Mouse (Mus musculus) heart, postnatal 10 days (tissue): ENCODE data around the gene Mrtfa. TPM values are rescaled to one million over a fixed set of nuclear protein-coding genes. Genes with fewer than 3 reads are reported as not detected.

Source experiments
- DNase-seq, 2 experiments: peaks; one replicate each; pipeline ENCODE4 v3.0.0; 2021
- intact Hi-C: fragments of 180-260 bp; cut with DNase I; formaldehyde crosslinking; loops from one replicate; pipeline ENCODE4 v1.15.1; 2025
- total RNA-seq, 2 experiments: library from RNA; stranded (reverse); gene quantifications; 2 replicates each; pipeline ENCODE4 v1.2.3; 2021

Mrtfa gene
- total RNA-seq, 2 experiments from 2014 or later = 16.1 to 17.2 TPM

- DNase-seq = no peak
- intact Hi-C loops = no loop called here
These were observed 31.3 kb downstream of the Mrtfa start for GRCm38 (mm10) chr15:81159212-81159611.

DNA sequence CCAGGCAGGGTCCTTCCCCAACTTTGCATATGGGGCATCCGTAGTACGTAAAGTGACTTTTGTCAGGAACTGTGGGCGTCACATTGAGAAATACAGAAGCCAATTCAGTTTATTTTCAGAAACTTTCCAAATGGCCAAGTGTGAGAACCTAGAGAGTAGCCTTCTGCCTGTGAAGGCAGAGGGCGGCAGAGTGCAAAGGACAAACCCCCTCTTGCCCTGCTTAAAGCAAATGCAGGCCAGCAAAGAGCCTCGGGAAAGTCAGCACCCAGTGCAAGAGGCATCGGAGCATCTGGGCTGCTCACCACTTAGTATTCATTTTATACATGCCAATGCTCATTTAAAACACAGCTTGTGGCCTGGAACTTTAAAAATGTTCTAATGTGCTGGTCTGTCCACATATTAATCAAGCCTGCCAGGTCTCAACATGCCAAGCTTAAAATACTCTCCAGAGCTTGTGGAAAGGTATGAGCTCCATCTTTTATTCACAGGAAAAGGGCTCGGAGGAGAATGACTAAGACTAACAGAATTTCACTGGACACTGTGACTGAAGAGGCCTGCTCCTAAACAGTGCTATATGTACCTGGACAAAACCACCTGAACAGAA is 31.9 kb downstream of the Mrtfa start:
- DNase-seq = no peak
- intact Hi-C loops = no loop called here

GRCm38 (mm10) chr15:81156453-81156852 is 34.1 kb downstream of the Mrtfa start:
- intact Hi-C loops = no loop called here
- DNase-seq = no peak

DNA sequence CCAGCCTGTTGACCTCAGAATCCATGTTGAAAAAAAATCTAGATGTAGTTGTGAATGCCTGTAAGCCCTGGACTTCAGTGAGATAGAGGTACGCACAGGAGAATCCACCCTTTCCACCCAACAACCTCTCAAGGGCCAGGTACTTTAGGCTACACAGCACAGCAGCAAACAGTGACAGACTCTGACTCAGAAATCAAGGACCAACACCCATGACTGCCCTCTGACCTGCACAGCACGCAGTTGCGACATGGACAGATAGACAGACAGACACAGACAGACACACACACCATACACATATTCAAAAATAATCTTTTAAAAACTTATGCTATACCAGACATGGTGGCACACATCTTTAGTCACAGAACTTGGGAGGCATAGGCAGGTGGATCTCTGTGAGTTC is 34.7 kb downstream of the Mrtfa start:
- intact Hi-C loops = no loop called here
- DNase-seq = no peak

DNA sequence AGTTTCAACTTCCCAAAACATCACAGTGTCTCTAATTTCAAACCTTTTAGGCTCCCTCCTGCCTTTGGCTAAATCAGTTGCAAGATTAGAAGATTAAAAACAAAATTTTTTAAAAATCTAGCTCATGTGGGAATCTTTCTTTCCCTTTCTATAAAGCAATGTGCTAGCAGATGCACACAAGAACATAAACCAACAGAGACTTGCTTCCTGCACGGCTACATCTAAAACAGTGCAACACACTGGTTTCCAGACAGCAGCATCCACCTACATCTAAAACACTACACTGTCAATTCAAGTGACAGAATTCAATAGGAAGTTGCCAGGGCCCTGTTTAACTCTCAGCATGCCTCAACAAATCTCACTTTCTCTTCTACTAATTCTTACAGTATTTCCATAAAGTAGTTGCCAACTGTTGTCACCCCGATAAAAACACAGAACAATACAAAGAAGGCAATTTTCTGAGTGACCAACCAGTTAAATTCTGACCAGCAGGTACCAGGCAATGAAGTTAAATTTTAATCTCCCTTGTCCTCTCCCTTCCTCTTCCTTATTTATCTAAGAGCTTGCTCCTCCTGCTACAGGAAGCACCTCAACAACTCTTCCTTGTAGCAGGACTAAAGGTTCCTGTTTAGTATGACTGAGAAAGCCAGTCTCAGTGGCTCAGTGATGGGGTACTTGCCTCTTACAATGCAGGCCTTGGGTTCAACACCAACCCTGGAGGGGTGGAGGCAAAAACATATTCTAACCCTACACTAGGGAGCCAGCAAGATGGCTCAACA is 35.5 kb downstream of the Mrtfa start:
- intact Hi-C loops = no loop called here
- no peak for DNase-seq

- no peak for DNase-seq
- intact Hi-C loops = no loop called here
These were observed 48.5 kb downstream of the Mrtfa start for GRCm38 (mm10) chr15:81141956-81142576.

DNA sequence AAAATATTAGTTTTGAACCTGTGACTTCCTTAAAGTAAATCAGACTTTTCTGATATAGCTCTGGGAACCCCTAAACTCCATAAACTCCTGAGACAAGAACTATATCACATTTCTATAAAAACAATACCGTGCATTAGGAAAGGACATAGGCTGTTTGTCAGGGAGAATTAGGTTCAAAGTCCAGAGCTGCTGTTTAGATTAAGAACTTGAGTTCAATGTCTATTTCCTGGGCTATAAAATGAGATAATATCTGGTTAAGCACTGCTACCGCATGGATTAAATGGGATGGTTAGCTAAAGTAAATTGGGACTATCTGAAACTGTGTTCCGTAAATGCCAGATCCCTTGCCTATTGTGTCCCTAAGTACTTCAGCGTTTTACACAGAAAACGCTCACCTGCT is 50.6 kb downstream of the Mrtfa start:
- intact Hi-C loops = no loop called here
- DNase-seq = no peak

GRCm38 (mm10) chr15:81137298-81137697 is 53.3 kb downstream of the Mrtfa start:
- intact Hi-C loops = no loop called here

DNA sequence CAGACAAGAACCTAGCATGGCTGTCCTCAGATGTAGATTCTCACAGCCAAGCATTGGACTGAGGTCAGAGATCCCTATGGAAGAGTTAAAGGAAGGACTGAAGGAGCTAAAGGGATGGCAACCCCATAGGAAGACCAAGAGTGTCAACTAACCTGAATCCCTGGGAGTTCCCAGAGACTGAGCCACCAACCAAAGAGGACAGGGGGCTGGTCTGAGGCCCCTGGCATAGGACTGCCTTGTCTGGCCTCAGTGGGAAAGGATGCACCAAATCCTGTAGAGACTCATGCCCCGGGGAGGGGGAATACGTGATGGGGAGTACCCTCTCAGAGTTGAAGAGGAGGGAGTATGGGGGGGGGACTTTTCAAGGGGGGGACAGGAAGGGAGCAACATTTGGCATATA is 56.8 kb downstream of the Mrtfa start:
- no peak for DNase-seq
- intact Hi-C loops = no loop called here

More at GRCm38 (mm10) chr15:81137298-81137697, 53.3 kb downstream of the Mrtfa start:
- peak; percentile 42 to 51 for DNase-seq

- intact Hi-C loops = no loop called here
- no peak for DNase-seq
These were observed 59.4 kb downstream of the Mrtfa start for GRCm38 (mm10) chr15:81131152-81131551.

- intact Hi-C loops = no loop called here
These were observed 60.6 kb downstream of the Mrtfa start for GRCm38 (mm10) chr15:81129970-81130369.

GRCm38 (mm10) chr15:81128155-81128838 is 62.3 kb downstream of the Mrtfa start:
- no peak for DNase-seq
- intact Hi-C loops = no loop called here

More at GRCm38 (mm10) chr15:81129970-81130369, 60.6 kb downstream of the Mrtfa start:
- no peak for DNase-seq

- intact Hi-C loops = no loop called here
- DNase-seq = no peak
These were observed 66.3 kb downstream of the Mrtfa start for GRCm38 (mm10) chr15:81124282-81124681.

DNA sequence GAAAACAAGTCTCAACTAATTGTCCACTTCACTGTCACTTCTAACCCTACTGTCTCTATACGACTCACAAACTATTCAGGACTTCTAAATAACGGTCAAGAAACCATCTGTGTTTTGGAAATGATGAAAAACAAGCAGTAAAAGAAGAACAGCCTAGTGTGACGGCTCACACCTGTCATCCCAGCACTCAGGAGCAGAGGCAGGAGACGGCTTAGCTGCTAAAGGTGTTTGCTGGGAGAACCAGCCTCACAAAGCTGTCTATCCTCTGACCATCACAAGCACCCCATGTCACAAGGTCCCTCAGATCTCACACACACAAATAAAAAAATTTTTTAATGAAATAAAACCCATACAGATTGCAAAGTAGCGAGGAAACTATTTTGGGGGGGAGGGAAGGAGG is 67.4 kb downstream of the Mrtfa start:
- intact Hi-C loops = no loop called here
- no peak for DNase-seq

DNA sequence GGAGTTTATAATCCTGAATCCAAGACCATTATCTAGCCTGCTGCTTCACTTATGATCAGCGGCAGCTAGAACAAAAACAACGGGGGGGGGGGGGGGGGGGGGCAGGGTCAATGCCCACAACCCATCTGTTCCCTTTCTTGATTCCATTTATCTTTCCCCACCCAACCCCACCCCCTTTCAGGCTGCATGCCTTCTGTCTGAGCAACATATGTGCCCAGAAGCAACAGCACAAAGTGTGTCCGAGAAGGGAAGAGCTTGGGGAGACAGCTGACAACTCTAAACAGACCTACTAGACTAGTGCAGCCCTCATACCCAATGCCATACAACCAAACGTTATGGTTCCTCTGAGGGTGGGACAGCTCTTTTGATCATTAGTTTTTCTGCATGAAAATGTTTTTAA is 68.0 kb downstream of the Mrtfa start:
- intact Hi-C loops = no loop called here

GRCm38 (mm10) chr15:81122078-81122477 is 68.5 kb downstream of the Mrtfa start:
- intact Hi-C loops = no loop called here

More for the DNA sequence above, 68.0 kb downstream of the Mrtfa start:
- DNase-seq = no peak

DNA sequence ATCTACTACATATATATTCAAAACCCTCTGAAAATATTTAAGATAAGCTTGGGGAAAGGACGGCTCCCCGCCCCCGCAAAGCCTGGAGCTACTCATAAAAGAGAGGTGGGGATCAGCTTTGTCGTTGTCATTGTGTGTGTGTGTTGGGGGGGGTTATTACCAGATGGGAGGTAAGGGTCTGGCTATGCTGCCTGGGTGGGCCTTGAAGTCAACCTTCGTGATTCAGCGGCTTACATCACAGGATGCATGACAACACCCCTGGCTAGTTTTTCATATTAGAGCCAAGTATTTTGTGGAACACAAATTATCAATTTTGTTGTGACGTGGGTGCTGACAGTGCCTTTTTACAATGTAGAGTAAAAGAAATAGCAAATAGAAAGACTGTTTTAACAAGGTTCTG is 69.6 kb downstream of the Mrtfa start:
- intact Hi-C loops = no loop called here
- DNase-seq = no peak

More at GRCm38 (mm10) chr15:81122078-81122477, 68.5 kb downstream of the Mrtfa start:
- DNase-seq = no peak

DNA sequence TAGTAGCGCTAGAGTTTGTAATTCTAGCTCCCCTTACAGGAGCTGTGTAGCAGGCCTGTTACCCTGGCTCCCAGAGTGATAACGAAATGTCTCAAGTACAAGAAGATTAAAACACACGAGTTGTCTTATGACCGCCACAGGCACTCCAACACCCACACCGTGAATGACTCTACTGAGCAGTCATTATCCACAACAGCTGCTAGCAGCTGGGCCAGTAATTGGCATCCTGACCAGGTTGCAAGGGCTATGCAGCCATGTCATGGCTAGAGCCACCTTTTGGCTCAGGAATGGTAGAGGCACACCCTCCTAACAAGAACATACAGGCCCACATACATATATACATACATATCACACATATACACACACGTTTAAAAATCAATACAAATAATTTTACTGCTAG is 70.4 kb downstream of the Mrtfa start:
- intact Hi-C loops = no loop called here
- DNase-seq = peak; percentile 37 to 48

DNA sequence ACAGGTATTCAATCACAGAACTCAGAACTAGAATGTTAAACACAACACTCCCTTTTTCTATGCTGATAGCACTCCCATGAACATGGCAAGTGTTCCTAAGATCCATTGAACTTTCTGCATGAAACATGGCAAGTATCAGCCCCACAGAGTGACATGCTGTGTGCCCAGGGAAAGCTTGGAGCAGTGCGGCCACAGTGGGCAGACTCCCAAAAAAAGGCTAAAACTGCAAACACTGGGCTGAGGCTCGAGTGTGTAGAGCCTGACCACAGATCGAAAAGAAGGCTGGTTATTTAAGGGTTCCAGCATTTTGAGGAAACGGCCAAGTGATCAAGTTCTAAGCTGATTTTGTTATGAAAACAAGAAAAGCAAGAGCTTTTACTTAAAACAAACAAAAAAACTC is 72.3 kb downstream of the Mrtfa start:
- intact Hi-C loops = no loop called here
- no peak for DNase-seq

GRCm38 (mm10) chr15:81112589-81112988 is 78.0 kb downstream of the Mrtfa start:
- intact Hi-C loops = no loop called here
- DNase-seq = no peak

DNA sequence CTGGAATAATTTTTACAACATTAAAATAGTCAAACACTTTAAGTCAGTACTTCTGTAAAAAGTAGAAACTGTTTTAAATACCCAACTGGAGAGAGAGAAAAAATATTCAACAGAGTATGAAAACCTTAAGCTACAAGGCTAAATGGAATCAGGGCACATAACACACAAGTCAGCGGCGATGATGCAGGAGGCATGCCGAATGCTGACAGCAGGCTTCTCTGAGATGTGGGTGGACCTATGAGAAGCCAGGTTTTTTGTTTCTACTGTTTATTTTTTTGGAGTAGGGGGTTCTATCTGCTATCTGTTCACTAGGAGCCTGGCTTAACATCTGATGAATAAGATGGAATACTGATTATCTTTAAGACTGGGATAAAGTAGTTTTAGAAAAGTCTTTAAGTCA is 80.2 kb downstream of the Mrtfa start:
- no peak for DNase-seq
- intact Hi-C loops = no loop called here
